Mouse (Mus musculus): ENCODE measurements around the gene Alg9. TPM values are rescaled to one million over a fixed set of nuclear protein-coding genes. Genes with fewer than 3 reads are reported as not detected.

Alg9 gene
- polyA plus RNA-seq, 1 experiment = 23.2 TPM

DNA sequence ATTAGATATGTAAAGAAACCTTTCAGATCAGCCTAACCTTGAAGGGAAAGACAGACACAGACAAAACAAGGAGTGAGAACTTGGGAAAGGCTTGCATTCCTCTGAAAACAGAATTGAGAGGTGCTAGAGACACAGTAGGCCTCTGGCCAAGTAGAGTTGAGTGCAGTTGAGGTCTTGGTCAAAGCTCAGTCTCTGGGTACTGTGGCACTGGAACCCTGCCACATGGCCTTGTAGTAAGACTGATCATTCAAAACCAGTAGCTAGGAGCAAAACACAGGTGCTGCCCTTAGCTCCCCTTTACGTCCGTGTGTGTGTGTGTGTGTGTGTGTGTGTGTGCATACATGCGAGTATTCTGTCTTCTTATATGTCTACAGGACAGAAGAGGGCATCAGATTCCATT, 101.5 kb downstream of the Alg9 start:
- no peak overlapping the region for H3K27ac ChIP-seq (ENCODE audit: control insufficient read depth, insufficient read depth, low read length)
- peaks cover 58% of the 10 kb centered on the region for H3K36me3 ChIP-seq (ENCODE audit: control insufficient read depth, insufficient read depth, low read length)
- 95% methylated on average over 3 of the region's 3 CpGs for WGBS
- no peaks in the 10 kb centered on the region for H3K4me1 ChIP-seq (replicated peaks; ENCODE audit: control insufficient read depth, insufficient read depth, low read length)
- no peak for TF ChIP-seq CTCF (IDR thresholded peaks at IDR 0.05; ENCODE audit: borderline replicate concordance, control insufficient read depth, extremely low read depth, insufficient read depth, low read length, poor library complexity)
- TF ChIP-seq POLR2A (IDR thresholded peaks at IDR 0.05; ENCODE audit: control insufficient read depth, extremely low read depth, insufficient read depth, low read length, poor library complexity) = no peak
- no peaks in the 10 kb centered on the region for H3K27me3 ChIP-seq (ENCODE audit: control insufficient read depth, insufficient read depth, low read length)
- no peak for DNase-seq
- H3K4me3 ChIP-seq (ENCODE audit: control insufficient read depth, insufficient read depth, low read length) = no peak overlapping the region

DNA sequence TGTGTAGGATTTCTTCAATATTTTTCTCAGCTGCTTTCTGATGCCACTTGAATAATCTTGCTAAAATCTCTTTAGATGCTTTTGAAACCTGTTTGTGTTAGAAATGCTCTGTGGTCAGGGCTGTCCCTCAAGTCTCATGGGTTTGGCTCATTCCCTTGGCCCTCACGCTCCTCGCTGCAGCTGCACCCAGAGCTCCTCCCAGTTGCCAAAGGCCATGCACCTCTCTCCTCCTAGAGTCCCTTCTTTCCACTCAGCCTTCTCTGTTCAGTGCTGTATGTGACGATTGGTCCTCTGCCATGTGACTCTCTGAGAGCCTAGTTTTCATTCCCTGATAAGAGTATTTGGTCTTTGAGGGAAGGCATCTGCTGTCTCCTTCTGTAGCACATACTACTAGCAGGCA, 102.6 kb downstream of the Alg9 start:
- TF ChIP-seq CTCF (IDR thresholded peaks at IDR 0.05; ENCODE audit: borderline replicate concordance, control insufficient read depth, extremely low read depth, insufficient read depth, low read length, poor library complexity) = no peak
- TF ChIP-seq POLR2A (IDR thresholded peaks at IDR 0.05; ENCODE audit: control insufficient read depth, extremely low read depth, insufficient read depth, low read length, poor library complexity) = no peak
- H3K27ac ChIP-seq (ENCODE audit: control insufficient read depth, insufficient read depth, low read length) = no peak overlapping the region
- H3K4me1 ChIP-seq (replicated peaks; ENCODE audit: control insufficient read depth, insufficient read depth, low read length) = no peaks in the 10 kb centered on the region
- no peak for DNase-seq
- no peaks in the 10 kb centered on the region for H3K27me3 ChIP-seq (ENCODE audit: control insufficient read depth, insufficient read depth, low read length)
- H3K36me3 ChIP-seq (ENCODE audit: control insufficient read depth, insufficient read depth, low read length) = peaks cover 55% of the 10 kb centered on the region
- H3K4me3 ChIP-seq (ENCODE audit: control insufficient read depth, insufficient read depth, low read length) = no peak overlapping the region
- WGBS = 89% methylated on average over 3 of the region's 3 CpGs

DNA sequence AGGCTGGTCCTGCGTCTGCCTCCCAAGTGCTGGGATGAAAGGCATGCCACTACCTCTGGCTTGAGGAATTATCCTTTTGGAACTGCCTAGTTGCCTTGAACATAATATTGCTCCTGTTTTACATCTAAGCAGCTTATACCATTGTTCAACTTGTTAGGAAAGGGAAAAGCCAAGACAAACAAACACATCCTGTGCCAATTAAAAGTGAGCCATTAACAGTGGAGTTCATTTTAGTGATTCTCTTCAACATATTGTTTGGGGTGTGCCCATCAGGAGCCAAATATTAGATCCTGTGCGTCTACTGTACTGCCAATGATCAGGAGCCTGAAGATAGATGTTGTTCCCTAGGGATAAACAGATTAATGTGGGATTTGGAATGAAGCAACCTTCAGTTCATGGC, 107.4 kb downstream of the Alg9 start:
- Histone ChIP-seq H3K36me3 (ENCODE audit: control insufficient read depth, insufficient read depth, low read length) (peaks cover 32% of the 10 kb centered on the region), H3K4me3 (ENCODE audit: control insufficient read depth, insufficient read depth, low read length) (no peak overlapping the region), H3K27ac (ENCODE audit: control insufficient read depth, insufficient read depth, low read length) (no peak overlapping the region), H3K27me3 (ENCODE audit: control insufficient read depth, insufficient read depth, low read length) (no peaks in the 10 kb centered on the region), H3K4me1 (replicated peaks; ENCODE audit: control insufficient read depth, insufficient read depth, low read length) (no peaks in the 10 kb centered on the region)
- TF ChIP-seq CTCF (IDR thresholded peaks at IDR 0.05; ENCODE audit: borderline replicate concordance, control insufficient read depth, extremely low read depth, insufficient read depth, low read length, poor library complexity) (no peak), POLR2A (IDR thresholded peaks at IDR 0.05; ENCODE audit: control insufficient read depth, extremely low read depth, insufficient read depth, low read length, poor library complexity) (no peak)
- no peak for DNase-seq
- WGBS = 92% methylated on average over 2 of the region's 2 CpGs

DNA sequence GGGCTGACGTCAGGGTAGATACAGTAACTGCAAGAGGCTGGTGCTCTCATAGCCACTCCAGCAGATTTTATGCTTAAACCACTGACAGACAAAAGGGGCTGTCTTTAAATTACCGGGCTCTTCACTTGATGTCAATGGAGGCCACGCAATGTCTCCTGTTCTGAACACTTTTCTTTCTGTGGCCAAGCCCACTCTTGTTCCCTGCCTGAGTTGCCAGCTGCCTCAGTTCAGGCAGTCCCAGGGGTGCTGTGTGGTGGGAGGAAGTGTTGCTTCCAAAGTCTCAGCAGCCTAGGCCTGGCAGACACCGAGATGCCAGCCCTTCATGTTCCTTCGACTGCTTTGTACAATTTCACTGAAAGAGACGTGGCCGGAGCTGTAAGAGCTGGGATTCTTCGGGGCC, 109.3 kb downstream of the Alg9 start:
- WGBS = 95% methylated on average over 8 of the region's 8 CpGs
- Histone ChIP-seq H3K4me3 (ENCODE audit: control insufficient read depth, insufficient read depth, low read length) (no peak overlapping the region), H3K4me1 (replicated peaks; ENCODE audit: control insufficient read depth, insufficient read depth, low read length) (no peaks in the 10 kb centered on the region), H3K27ac (ENCODE audit: control insufficient read depth, insufficient read depth, low read length) (no peak overlapping the region), H3K27me3 (ENCODE audit: control insufficient read depth, insufficient read depth, low read length) (no peaks in the 10 kb centered on the region), H3K36me3 (ENCODE audit: control insufficient read depth, insufficient read depth, low read length) (peaks cover 18% of the 10 kb centered on the region)
- DNase-seq = no peak
- TF ChIP-seq POLR2A (IDR thresholded peaks at IDR 0.05; ENCODE audit: control insufficient read depth, extremely low read depth, insufficient read depth, low read length, poor library complexity) (no peak), CTCF (IDR thresholded peaks at IDR 0.05; ENCODE audit: borderline replicate concordance, control insufficient read depth, extremely low read depth, insufficient read depth, low read length, poor library complexity) (no peak)

DNA sequence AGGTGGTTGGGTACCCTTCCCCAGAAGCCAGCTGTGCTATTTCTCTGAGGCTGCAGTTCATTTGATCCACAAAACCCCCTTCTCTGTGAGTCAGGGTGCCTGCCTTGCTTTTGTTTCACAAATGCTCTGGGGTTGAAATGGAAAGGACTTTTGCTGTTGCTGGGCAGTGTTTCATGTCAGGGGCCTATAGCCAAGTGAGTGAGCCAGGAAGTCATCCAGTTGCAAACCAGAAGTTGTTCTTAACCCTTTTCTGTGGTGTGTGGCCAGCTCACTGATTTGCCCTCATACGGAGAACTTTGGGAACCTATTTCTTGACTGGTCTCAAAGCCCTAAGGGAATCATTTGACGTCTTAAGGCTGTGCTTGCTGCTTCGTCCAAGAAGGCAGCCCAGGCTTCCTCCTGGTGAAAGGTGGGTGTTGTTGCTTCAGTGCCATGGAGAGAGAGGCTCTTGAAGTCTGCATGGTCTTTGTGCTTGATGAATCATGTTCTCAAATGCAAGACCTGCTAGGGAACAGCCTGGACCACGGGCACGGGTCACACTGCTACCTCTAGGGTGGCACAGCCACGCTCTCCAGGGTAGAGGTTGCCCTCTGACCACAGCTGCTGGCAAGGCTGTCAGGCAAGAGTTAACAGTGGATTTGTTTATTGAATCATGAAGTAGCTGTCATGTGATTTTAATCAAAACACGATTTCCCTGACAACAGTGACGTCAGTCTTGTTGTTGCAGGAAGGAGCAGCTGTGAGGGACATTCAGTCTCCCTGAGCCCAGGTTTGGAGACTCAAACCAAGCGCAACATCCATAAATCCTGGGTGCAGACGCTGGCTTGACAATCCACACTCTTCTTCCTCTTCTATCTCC, 110.2 kb downstream of the Alg9 start:
- WGBS = 83% methylated on average over 10 of the region's 10 CpGs
- DNase-seq = no peak
- H3K27ac ChIP-seq (ENCODE audit: control insufficient read depth, insufficient read depth, low read length) = no peak overlapping the region
- no peaks in the 10 kb centered on the region for H3K4me1 ChIP-seq (replicated peaks; ENCODE audit: control insufficient read depth, insufficient read depth, low read length)
- no peaks in the 10 kb centered on the region for H3K27me3 ChIP-seq (ENCODE audit: control insufficient read depth, insufficient read depth, low read length)
- TF ChIP-seq CTCF (IDR thresholded peaks at IDR 0.05; ENCODE audit: borderline replicate concordance, control insufficient read depth, extremely low read depth, insufficient read depth, low read length, poor library complexity) = no peak
- TF ChIP-seq POLR2A (IDR thresholded peaks at IDR 0.05; ENCODE audit: control insufficient read depth, extremely low read depth, insufficient read depth, low read length, poor library complexity) = no peak
- peaks cover 9% of the 10 kb centered on the region for H3K36me3 ChIP-seq (ENCODE audit: control insufficient read depth, insufficient read depth, low read length)
- no peak overlapping the region for H3K4me3 ChIP-seq (ENCODE audit: control insufficient read depth, insufficient read depth, low read length)

DNA sequence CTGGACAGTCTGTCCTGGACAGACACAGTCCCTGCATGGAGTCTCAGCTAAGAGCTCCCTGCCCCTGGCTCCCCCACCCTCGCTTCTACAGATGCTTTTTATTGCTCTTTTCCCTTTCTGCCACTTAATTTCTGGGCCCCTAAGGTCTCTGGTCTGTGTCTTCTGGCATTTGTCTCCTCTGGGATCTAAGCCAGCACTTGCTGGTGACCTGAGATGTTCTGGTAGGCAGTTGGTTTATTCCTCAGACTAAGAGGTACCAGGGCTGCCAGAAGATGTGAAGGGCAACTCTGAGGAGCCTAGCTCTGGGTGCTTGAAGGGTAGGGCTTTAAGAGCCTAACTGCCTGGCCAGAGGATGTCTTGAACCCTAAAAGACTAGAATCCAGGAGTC, 110.8 kb downstream of the Alg9 start:
- no peak for DNase-seq
- TF ChIP-seq POLR2A (IDR thresholded peaks at IDR 0.05; ENCODE audit: control insufficient read depth, extremely low read depth, insufficient read depth, low read length, poor library complexity) = no peak
- no peak for TF ChIP-seq CTCF (IDR thresholded peaks at IDR 0.05; ENCODE audit: borderline replicate concordance, control insufficient read depth, extremely low read depth, insufficient read depth, low read length, poor library complexity)
- 95% methylated on average over 1 of the region's 1 CpGs for WGBS
- H3K27me3 ChIP-seq (ENCODE audit: control insufficient read depth, insufficient read depth, low read length) = no peaks in the 10 kb centered on the region
- no peak overlapping the region for H3K4me3 ChIP-seq (ENCODE audit: control insufficient read depth, insufficient read depth, low read length)
- H3K36me3 ChIP-seq (ENCODE audit: control insufficient read depth, insufficient read depth, low read length) = peaks cover 3% of the 10 kb centered on the region; the same call in 1 of the 2 replicates
- H3K27ac ChIP-seq (ENCODE audit: control insufficient read depth, insufficient read depth, low read length) = no peak overlapping the region
- no peaks in the 10 kb centered on the region for H3K4me1 ChIP-seq (replicated peaks; ENCODE audit: control insufficient read depth, insufficient read depth, low read length)

Data from thymus, adult 2 months (tissue).